Mouse (Mus musculus): ENCODE data around the gene Alb. TPM values are rescaled to one million over a fixed set of nuclear protein-coding genes. Genes with fewer than 3 reads are reported as not detected.

Gene Alb
- polyA plus RNA-seq (2014; fragmentation: Illumina TruSeq; extraction: RNeasy Lipid Tissue Mini Kit (QIAGEN cat#74804)), result 0.80 TPM

GRCm38 (mm10) chr5:90460619-90461018, at the start of gene Alb:
Gene Alb (plus strand): TSS chr5:90460897.

GRCm38 (mm10) chr5:90490518-90490917, 29.8 kb downstream of the Alb start, which contains the start of gene Afp:
Gene Afp (plus strand): TSS chr5:90490737.

GRCm38 (mm10) chr5:90518356-90519100, 57.8 kb downstream of the Alb start, which contains the start of gene Afm:
Gene Afm (plus strand): TSS chr5:90518932.

Other genes with a start within 250 kb of the Alb start
- gene Cox18, start 236.9 kb upstream of the Alb start, polyA plus RNA-seq (2014; fragmentation: Illumina TruSeq; extraction: RNeasy Lipid Tissue Mini Kit (QIAGEN cat#74804)), result 26.3 TPM
- gene Ankrd17, start 94.3 kb upstream of the Alb start, polyA plus RNA-seq (2014; fragmentation: Illumina TruSeq; extraction: RNeasy Lipid Tissue Mini Kit (QIAGEN cat#74804)), result 268 TPM
- gene Gm9958, start 93.7 kb upstream of the Alb start, polyA plus RNA-seq (2014; fragmentation: Illumina TruSeq; extraction: RNeasy Lipid Tissue Mini Kit (QIAGEN cat#74804)), result 5.2 TPM
- gene Afp, start 29.8 kb downstream of the Alb start, polyA plus RNA-seq (2014; fragmentation: Illumina TruSeq; extraction: RNeasy Lipid Tissue Mini Kit (QIAGEN cat#74804)), result not detected
- not detected for gene Afm, start 58.0 kb downstream of the Alb start, polyA plus RNA-seq (2014; fragmentation: Illumina TruSeq; extraction: RNeasy Lipid Tissue Mini Kit (QIAGEN cat#74804))
- gene 5830473C10Rik, start 100.2 kb downstream of the Alb start, polyA plus RNA-seq (2014; fragmentation: Illumina TruSeq; extraction: RNeasy Lipid Tissue Mini Kit (QIAGEN cat#74804)), result not detected
- 9.4 TPM for gene Rassf6, start 179.8 kb downstream of the Alb start, polyA plus RNA-seq (2014; fragmentation: Illumina TruSeq; extraction: RNeasy Lipid Tissue Mini Kit (QIAGEN cat#74804))

Data from ovary, adult 10 weeks (tissue).